Mouse (Mus musculus): ENCODE data around the gene Gm49398. TPM values are rescaled to one million over a fixed set of nuclear protein-coding genes. Genes with fewer than 3 reads are reported as not detected.
A peak's percentile ranks its signal among the peaks of the same experiment; 100 is the strongest.

The Gm49398 gene
- not detected in 2 replicates for polyA plus RNA-seq (2015; fragmentation: Nextera tagmentation; extraction: Ambion mirVana)

- ATAC-seq (no peak), DNase-seq (ENCODE audit: low spot score) (no peak)
- Histone ChIP-seq H3K36me3 (ENCODE audit: insufficient read depth, low read length) (no peaks in the 10 kb centered on the region), H3K9me3 (ENCODE audit: low read length) (no peaks in the 10 kb centered on the region), H3K27ac (ENCODE audit: low read length) (no peak within 1 kb of the TSS), H3K4me1 (ENCODE audit: insufficient read depth, low read depth, low read length) (no peaks in the 10 kb centered on the region), H3K27me3 (replicated peaks; ENCODE audit: insufficient read depth, low read length) (no peaks in the 10 kb centered on the region), H3K9ac (replicated peaks; ENCODE audit: low read depth) (no peak within 1 kb of the TSS), H3K4me2 (replicated peaks; ENCODE audit: low read depth, low read length) (no peak within 1 kb of the TSS), H3K4me3 (ENCODE audit: low read depth, low read length) (no peak within 1 kb of the TSS)
- no peak for TF ChIP-seq EP300 (IDR thresholded peaks at IDR 0.05)
- TF ChIP-seq CTCF (IDR thresholded peaks at IDR 0.05) = no peak
- 78% methylated on average over 2 of the region's 2 CpGs for WGBS
Measured at GRCm38 (mm10) chr13:61288739-61289138, at the start of gene Gm49398. Gm49398 (minus strand) TSS chr13:61288839.

DNA sequence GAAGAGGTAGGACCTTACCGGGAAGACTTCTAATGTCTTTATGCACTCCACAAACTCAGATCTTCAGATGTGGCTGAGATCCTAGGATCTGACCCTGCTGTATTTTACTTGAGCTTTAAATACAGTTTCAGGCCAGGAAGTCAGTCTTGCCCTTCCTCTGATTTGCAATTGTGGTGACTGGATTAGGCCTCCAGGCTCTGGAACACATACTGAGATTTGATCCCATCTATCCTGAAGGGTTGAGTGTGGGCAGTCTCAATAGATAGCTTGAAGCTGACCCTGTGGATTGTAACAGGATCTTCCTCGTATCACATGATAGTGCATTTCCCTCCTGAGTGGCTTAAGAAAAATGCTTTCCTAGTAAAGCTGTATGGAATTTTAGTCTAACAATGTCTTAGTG lies 33.4 kb downstream of the Gm49398 start, which contains the start of gene Cts8:
Gene Cts8, minus strand, starts transcription at position 101 of the 400 bp plus-strand sequence.
- H3K9me3 ChIP-seq (ENCODE audit: low read length) = no peaks in the 10 kb centered on the region

DNA sequence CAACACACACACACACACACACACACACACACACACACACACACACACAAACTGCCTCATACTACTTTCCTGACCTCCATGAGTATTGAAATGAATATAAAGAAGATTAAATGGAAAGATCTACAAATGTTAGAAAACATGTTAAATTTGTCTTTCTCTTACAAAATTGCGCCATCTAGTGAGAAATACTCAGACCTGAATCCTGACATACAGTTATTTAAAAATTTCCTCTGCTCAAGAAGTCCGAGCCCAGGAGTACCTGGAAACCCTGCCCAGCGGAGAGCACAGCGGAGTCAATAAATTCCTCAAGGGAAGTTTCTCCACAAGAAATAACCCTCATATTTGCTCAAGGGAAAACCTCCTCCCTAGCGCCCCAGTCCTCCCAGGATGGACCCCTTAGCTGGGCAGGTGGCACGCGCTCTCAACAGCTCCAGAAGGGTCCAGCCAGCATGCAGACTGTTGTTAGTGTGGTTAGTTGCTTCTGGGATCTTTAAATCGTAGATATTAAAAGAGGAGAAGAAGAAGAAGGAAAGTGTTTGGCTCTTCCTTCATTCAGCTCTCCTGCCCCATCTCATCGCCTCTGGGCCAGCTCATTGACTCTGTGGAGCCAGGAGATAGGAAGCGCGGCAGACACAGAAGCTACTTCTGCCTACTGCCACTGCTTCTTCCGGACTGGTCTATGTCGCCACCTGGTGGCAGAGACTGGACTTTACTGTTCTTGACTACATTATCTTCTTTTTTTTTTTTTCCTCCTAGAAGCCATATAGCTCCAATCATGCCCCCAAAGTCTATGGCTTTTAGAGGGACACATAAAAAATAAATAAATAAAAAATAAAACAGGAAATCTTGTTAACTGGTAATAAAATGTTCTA lies 47.3 kb downstream of the Gm49398 start:
- Histone ChIP-seq H3K9ac (replicated peaks; ENCODE audit: low read depth) (no peak overlapping the region), H3K4me2 (replicated peaks; ENCODE audit: low read depth, low read length) (no peak overlapping the region), H3K4me3 (ENCODE audit: low read depth, low read length) (no peak overlapping the region), H3K27ac (ENCODE audit: low read length) (no peak overlapping the region), H3K27me3 (replicated peaks; ENCODE audit: insufficient read depth, low read length) (no peaks in the 10 kb centered on the region), H3K36me3 (ENCODE audit: insufficient read depth, low read length) (no peaks in the 10 kb centered on the region), H3K9me3 (ENCODE audit: low read length) (no peaks in the 10 kb centered on the region), H3K4me1 (ENCODE audit: insufficient read depth, low read depth, low read length) (no peaks in the 10 kb centered on the region)
- TF ChIP-seq CTCF (IDR thresholded peaks at IDR 0.05) = peak; percentile 72
- no peak for TF ChIP-seq EP300 (IDR thresholded peaks at IDR 0.05)
- 57% methylated on average over 13 of the region's 13 CpGs for WGBS
- DNase-seq (ENCODE audit: low spot score) = peak; percentile 44
- ATAC-seq = no peak

More for the DNA sequence above, 33.4 kb downstream of the Gm49398 start, which contains the start of gene Cts8:
- H3K27ac ChIP-seq (ENCODE audit: low read length) = no peak within 1 kb of the TSS
- no peak within 1 kb of the TSS for H3K9ac ChIP-seq (replicated peaks; ENCODE audit: low read depth)
- no peaks in the 10 kb centered on the region for H3K36me3 ChIP-seq (ENCODE audit: insufficient read depth, low read length)
- H3K4me3 ChIP-seq (ENCODE audit: low read depth, low read length) = no peak within 1 kb of the TSS
- no peak for ATAC-seq
- no peaks in the 10 kb centered on the region for H3K4me1 ChIP-seq (ENCODE audit: insufficient read depth, low read depth, low read length)
- no peak within 1 kb of the TSS for H3K4me2 ChIP-seq (replicated peaks; ENCODE audit: low read depth, low read length)
- H3K27me3 ChIP-seq (replicated peaks; ENCODE audit: insufficient read depth, low read length) = no peaks in the 10 kb centered on the region
- 81% methylated on average over 2 of the region's 2 CpGs for WGBS
- TF ChIP-seq EP300 (IDR thresholded peaks at IDR 0.05) (no peak), CTCF (IDR thresholded peaks at IDR 0.05) (no peak)
- no peak for DNase-seq (ENCODE audit: low spot score)

DNA sequence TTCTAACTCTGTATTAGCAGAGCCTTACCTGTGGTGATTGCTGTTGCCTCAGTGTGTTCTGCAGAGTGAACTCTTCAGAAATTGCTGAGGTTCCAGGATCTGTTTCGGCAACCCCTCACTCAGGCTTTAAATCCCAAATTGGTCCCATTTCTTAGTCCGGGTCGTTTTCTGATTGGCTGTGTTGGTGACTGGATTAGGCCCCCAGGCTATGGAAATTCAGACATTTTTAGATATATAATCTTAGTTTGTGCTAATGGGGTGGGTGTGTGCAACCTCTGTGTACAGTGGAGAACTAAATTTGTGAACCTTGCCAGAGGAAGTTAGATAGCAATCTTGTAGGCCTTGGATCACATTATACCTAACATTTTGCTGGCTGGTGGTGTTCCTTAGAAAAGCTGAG lies 85.3 kb downstream of the Gm49398 start, which contains the start of gene Cts6:
Gene Cts6, minus strand, starts transcription at position 101 of the 400 bp plus-strand sequence.
- ATAC-seq = no peak
- H3K4me1 ChIP-seq (ENCODE audit: insufficient read depth, low read depth, low read length) = no peaks in the 10 kb centered on the region
- no peak within 1 kb of the TSS for H3K4me3 ChIP-seq (ENCODE audit: low read depth, low read length)
- no peak for TF ChIP-seq EP300 (IDR thresholded peaks at IDR 0.05)
- no peak for TF ChIP-seq CTCF (IDR thresholded peaks at IDR 0.05)
- no peak within 1 kb of the TSS for H3K4me2 ChIP-seq (replicated peaks; ENCODE audit: low read depth, low read length)
- H3K9me3 ChIP-seq (ENCODE audit: low read length) = no peaks in the 10 kb centered on the region
- no peak within 1 kb of the TSS for H3K9ac ChIP-seq (replicated peaks; ENCODE audit: low read depth)
- H3K36me3 ChIP-seq (ENCODE audit: insufficient read depth, low read length) = no peaks in the 10 kb centered on the region
- 80% methylated on average over 3 of the region's 3 CpGs for WGBS
- DNase-seq (ENCODE audit: low spot score) = no peak
- no peak within 1 kb of the TSS for H3K27ac ChIP-seq (ENCODE audit: low read length)
- H3K27me3 ChIP-seq (replicated peaks; ENCODE audit: insufficient read depth, low read length) = no peaks in the 10 kb centered on the region

Small RNA genes lying within 50 kb of the gene (microRNA-seq; reads per million reads assigned to microRNA genes)
- gene Gm27704 = not detected

Other genes with a start within 250 kb of the Gm49398 start
- gene Ctsq, start 248.2 kb downstream of the Gm49398 start, polyA plus RNA-seq (2015; fragmentation: Nextera tagmentation; extraction: Ambion mirVana) = not detected in 2 replicates
- gene Ctsr, start 124.6 kb downstream of the Gm49398 start, polyA plus RNA-seq (2015; fragmentation: Nextera tagmentation; extraction: Ambion mirVana) = not detected in 2 replicates
- gene Cts6, start 85.4 kb downstream of the Gm49398 start, polyA plus RNA-seq (2015; fragmentation: Nextera tagmentation; extraction: Ambion mirVana) = not detected in 2 replicates
- not detected in 2 replicates for gene Cts8, start 33.5 kb downstream of the Gm49398 start, polyA plus RNA-seq (2015; fragmentation: Nextera tagmentation; extraction: Ambion mirVana)
- not detected in 2 replicates for gene Cts7, start 69.4 kb upstream of the Gm49398 start, polyA plus RNA-seq (2015; fragmentation: Nextera tagmentation; extraction: Ambion mirVana)